Mouse (Mus musculus) small intestine, adult 2 months (tissue): ENCODE measurements around the gene Fasl.

Experiments
- CTCF ChIP-seq: fragments of 200-500 bp; IDR thresholded peaks from 2 replicates; pipeline ENCODE4 v1.5.1; 2012; ENCODE audit warnings: low read depth, mild to moderate bottlenecking, control low read depth, inconsistent platforms, low read length, moderate library complexity, mixed read lengths; ENCODE audit not compliant: insufficient replicate concordance, insufficient read length; ENCODE audit errors: extremely low read depth
- POLR2A ChIP-seq: fragments of 200-500 bp; IDR thresholded peaks from 2 replicates; pipeline ENCODE4 v1.6.1; 2012; ENCODE audit warnings: low read depth, mild to moderate bottlenecking, control low read depth, inconsistent platforms, low read length, moderate library complexity

GRCm38 (mm10) chr1:161792687-161792969, 4.3 kb upstream of the Fasl start:
- no peak for TF ChIP-seq POLR2A
- TF ChIP-seq CTCF, result no peak
